In the genomic region with DNA sequence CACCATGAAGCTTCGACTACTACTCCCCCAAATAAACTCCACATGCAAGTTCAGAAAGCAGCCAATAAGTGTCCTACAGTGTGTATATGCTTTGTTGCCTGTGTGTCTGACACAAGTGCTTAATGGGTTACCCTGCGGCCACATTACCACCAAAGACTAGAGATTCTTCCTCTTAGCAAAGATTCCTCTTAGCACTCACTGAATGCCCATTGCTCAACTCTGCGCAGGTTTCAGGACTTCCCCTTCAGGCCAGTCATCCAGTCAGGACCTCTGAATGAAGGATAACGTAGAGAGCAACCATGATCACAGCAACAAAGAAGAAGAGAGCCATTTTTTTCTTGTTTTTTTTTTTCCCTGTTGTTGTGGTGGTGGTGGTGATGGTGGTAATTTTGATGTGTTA, we compare ENCODE assay signal across 19 mouse cellular contexts.
"Had no signal": no experiment of that assay in that cellular context is flagged by ENCODE, and none has a peak within 500 bp of the region (broad histone marks: within the 10 kb centered on the region; RNA-seq: fewer than 3 reads in every experiment).

No protein-coding gene starts in this region.

- ATAC-seq: midbrain, embryonic 16.5 days had no signal

- H3K27me3 ChIP-seq: midbrain, embryonic 12.5 days; neural tube, embryonic 13.5 days; neural tube, embryonic 15.5 days had no signal

- H3K4me1 ChIP-seq: midbrain, embryonic 10.5 days; midbrain, embryonic 12.5 days; neural tube, embryonic 13.5 days; neural tube, embryonic 15.5 days had no signal

- H3K4me3 ChIP-seq: midbrain, embryonic 10.5 days; midbrain, embryonic 12.5 days; myocyte; neural tube, embryonic 13.5 days; neural tube, embryonic 15.5 days had no signal

- H3K9me3 ChIP-seq: midbrain, embryonic 10.5 days; midbrain, embryonic 12.5 days; neural tube, embryonic 13.5 days; neural tube, embryonic 15.5 days had no signal

- H3K36me3 ChIP-seq: midbrain, embryonic 10.5 days; midbrain, embryonic 12.5 days; neural tube, embryonic 13.5 days; neural tube, embryonic 15.5 days had no signal

- DNase-seq: lung, adult 18-20 months; lung, embryonic 14.5 days; lung, postnatal 10 days; lung, postnatal 4 days; midbrain, embryonic 14.5 days; retina, postnatal 1 day; right cerebral cortex, adult 18-20 months; right cerebral cortex, postnatal 25 days; right cerebral cortex, postnatal 4 days; spleen, adult 18-20 months; thymus, adult 18-20 months; thymus, postnatal 14 days; thymus, postnatal 36 days had no signal

- H3K27ac ChIP-seq: midbrain, embryonic 10.5 days; midbrain, embryonic 12.5 days; neural tube, embryonic 13.5 days; neural tube, embryonic 15.5 days had no signal
